Mouse (Mus musculus): ENCODE results near the gene AB124611.
"Not testable (repeated sequence)": the region's sequence is repeated elsewhere in the genome, so short reads cannot be mapped to it uniquely, and the experiment has no call there.

DNA sequence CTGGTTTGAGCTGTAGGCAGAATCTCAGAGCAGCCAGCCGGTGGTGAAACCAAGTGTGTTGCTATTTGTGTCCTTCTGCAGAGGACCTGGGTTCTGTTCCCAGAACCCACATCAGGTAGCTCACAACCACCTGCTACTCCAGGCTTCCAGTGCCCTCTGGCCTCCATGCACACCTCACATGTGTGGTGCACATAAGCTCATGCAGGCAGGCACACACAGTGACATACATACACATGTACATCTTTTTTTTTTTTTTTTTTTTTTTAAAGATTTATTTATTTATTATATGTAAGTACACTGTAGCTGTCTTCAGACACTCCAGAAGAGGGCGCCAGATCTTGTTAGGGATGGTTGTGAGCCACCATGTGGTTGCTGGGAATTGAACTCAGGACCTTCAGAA, 37.7 kb upstream of the AB124611 start:
- not testable (repeated sequence) for TF ChIP-seq CTCF (conservative IDR thresholded peaks at IDR 0.05; ENCODE audit: low read length); POU5F1 (IDR thresholded peaks at IDR 0.05; ENCODE audit: borderline replicate concordance, low read length); NANOG (IDR thresholded peaks at IDR 0.05; ENCODE audit: borderline replicate concordance, low read length)

Measured in E14TG2a.4 (cell line).